Mouse (Mus musculus): Measurements from ENCODE around the gene Nsf.
"Not testable (repeated sequence)": the region's sequence is repeated elsewhere in the genome, so short reads cannot be mapped to it uniquely, and the experiment has no call there.

The Nsf gene

GRCm38 (mm10) chr11:103896056-103896455, 57.8 kb downstream of the Nsf start:
- DNase-seq (ENCODE audit: low read depth, low spot score): no peak

GRCm38 (mm10) chr11:103892831-103893230, 61.0 kb downstream of the Nsf start:
- DNase-seq (ENCODE audit: low read depth, low spot score): no peak

- DNase-seq (ENCODE audit: low read depth, low spot score): no peak
Observed at GRCm38 (mm10) chr11:103891781-103892180, 62.1 kb downstream of the Nsf start.

- DNase-seq (ENCODE audit: low read depth, low spot score): no peak
Observed at GRCm38 (mm10) chr11:103890337-103891186, 63.3 kb downstream of the Nsf start.

GRCm38 (mm10) chr11:103887724-103888410, 66.0 kb downstream of the Nsf start:
- no peak for DNase-seq (ENCODE audit: low read depth, low spot score)

GRCm38 (mm10) chr11:103884749-103885383, 69.0 kb downstream of the Nsf start:
- no peak for DNase-seq (ENCODE audit: low read depth, low spot score)

GRCm38 (mm10) chr11:103883793-103884192, 70.1 kb downstream of the Nsf start:
- no peak for DNase-seq (ENCODE audit: low read depth, low spot score)

- DNase-seq (ENCODE audit: low read depth, low spot score): not testable (repeated sequence)
Observed at GRCm38 (mm10) chr11:103879476-103879875, 74.4 kb downstream of the Nsf start.

GRCm38 (mm10) chr11:103878441-103878840, 75.4 kb downstream of the Nsf start:
- no peak for DNase-seq (ENCODE audit: low read depth, low spot score)

- no peak for DNase-seq (ENCODE audit: low read depth, low spot score)
Observed at GRCm38 (mm10) chr11:103870352-103870751, 83.5 kb downstream of the Nsf start.

- no peak for DNase-seq (ENCODE audit: low read depth, low spot score)
Observed at GRCm38 (mm10) chr11:103867702-103868101, 86.2 kb downstream of the Nsf start.

- no peak for DNase-seq (ENCODE audit: low read depth, low spot score)
Observed at GRCm38 (mm10) chr11:103865346-103865745, 88.5 kb downstream of the Nsf start.

- DNase-seq (ENCODE audit: low read depth, low spot score): no peak
Observed at GRCm38 (mm10) chr11:103864486-103864885, 89.4 kb downstream of the Nsf start.

- no peak for DNase-seq (ENCODE audit: low read depth, low spot score)
Observed at GRCm38 (mm10) chr11:103862951-103863350, 90.9 kb downstream of the Nsf start.

- DNase-seq (ENCODE audit: low read depth, low spot score): peak; percentile 44
Observed at GRCm38 (mm10) chr11:103859933-103860610, 93.8 kb downstream of the Nsf start.

- DNase-seq (ENCODE audit: low read depth, low spot score): no peak
Observed at GRCm38 (mm10) chr11:103858760-103859159, 95.1 kb downstream of the Nsf start.

GRCm38 (mm10) chr11:103856641-103857040, 97.2 kb downstream of the Nsf start:
- DNase-seq (ENCODE audit: low read depth, low spot score): no peak

- DNase-seq (ENCODE audit: low read depth, low spot score): no peak
Observed at GRCm38 (mm10) chr11:103854294-103854693, 99.6 kb downstream of the Nsf start.

GRCm38 (mm10) chr11:103853284-103853920, 100.5 kb downstream of the Nsf start:
- DNase-seq (ENCODE audit: low read depth, low spot score): no peak

GRCm38 (mm10) chr11:103852590-103853283, 101.1 kb downstream of the Nsf start:
- DNase-seq (ENCODE audit: low read depth, low spot score): no peak

GRCm38 (mm10) chr11:103848287-103848686, 105.6 kb downstream of the Nsf start:
- no peak for DNase-seq (ENCODE audit: low read depth, low spot score)

Data from CD4-positive helper T cell, adult 2 months (primary cell).